Mouse (Mus musculus): ENCODE measurements at regions not wholly inside any gene's neighbourhood (a gene's known extent, or its start where the extent isn't known, plus 50 kb on each side); places are given as distances from the start of the nearest gene placed in this dataset.

- no peak for TF ChIP-seq CTCF (IDR thresholded peaks at IDR 0.05; ENCODE audit: borderline replicate concordance, control insufficient read depth, extremely low read depth, insufficient read depth, low read length, poor library complexity)
- H3K27ac ChIP-seq (ENCODE audit: control insufficient read depth, insufficient read depth, low read length): no peak overlapping the region
- no peak overlapping the region for H3K4me3 ChIP-seq (ENCODE audit: control insufficient read depth, insufficient read depth, low read length)
- no peaks in the 10 kb centered on the region for H3K36me3 ChIP-seq (ENCODE audit: control insufficient read depth, insufficient read depth, low read length)
- H3K4me1 ChIP-seq (replicated peaks; ENCODE audit: control insufficient read depth, insufficient read depth, low read length): no peaks in the 10 kb centered on the region
- WGBS: 97% methylated on average over 12 of the region's 12 CpGs
- no peaks in the 10 kb centered on the region for H3K27me3 ChIP-seq (ENCODE audit: control insufficient read depth, insufficient read depth, low read length)
- no peak for DNase-seq
Measured at GRCm38 (mm10) chr17:27303061-27303460, 98.8 kb upstream of the Lemd2 start.

- Histone ChIP-seq H3K4me3 (ENCODE audit: control insufficient read depth, insufficient read depth, low read length) (no peak overlapping the region), H3K36me3 (ENCODE audit: control insufficient read depth, insufficient read depth, low read length) (no peaks in the 10 kb centered on the region), H3K4me1 (replicated peaks; ENCODE audit: control insufficient read depth, insufficient read depth, low read length) (no peaks in the 10 kb centered on the region), H3K27ac (ENCODE audit: control insufficient read depth, insufficient read depth, low read length) (no peak overlapping the region), H3K27me3 (ENCODE audit: control insufficient read depth, insufficient read depth, low read length) (no peaks in the 10 kb centered on the region)
- no peak for DNase-seq
- TF ChIP-seq CTCF (IDR thresholded peaks at IDR 0.05; ENCODE audit: borderline replicate concordance, control insufficient read depth, extremely low read depth, insufficient read depth, low read length, poor library complexity) (no peak), POLR2A (IDR thresholded peaks at IDR 0.05; ENCODE audit: control insufficient read depth, extremely low read depth, insufficient read depth, low read length, poor library complexity) (no peak)
- WGBS: 81% methylated on average over 11 of the region's 11 CpGs
Measured at GRCm38 (mm10) chr17:27301376-27301775, 97.1 kb upstream of the Lemd2 start.

- no peak overlapping the region for H3K27ac ChIP-seq (ENCODE audit: control insufficient read depth, insufficient read depth, low read length)
Measured at GRCm38 (mm10) chr17:27299297-27299696, 95.0 kb upstream of the Lemd2 start.

GRCm38 (mm10) chr17:27298351-27298750 lies 94.1 kb upstream of the Lemd2 start:
- Histone ChIP-seq H3K4me3 (ENCODE audit: control insufficient read depth, insufficient read depth, low read length) (no peak overlapping the region), H3K27me3 (ENCODE audit: control insufficient read depth, insufficient read depth, low read length) (no peaks in the 10 kb centered on the region), H3K27ac (ENCODE audit: control insufficient read depth, insufficient read depth, low read length) (no peak overlapping the region), H3K36me3 (ENCODE audit: control insufficient read depth, insufficient read depth, low read length) (no peaks in the 10 kb centered on the region), H3K4me1 (replicated peaks; ENCODE audit: control insufficient read depth, insufficient read depth, low read length) (no peaks in the 10 kb centered on the region)
- TF ChIP-seq POLR2A (IDR thresholded peaks at IDR 0.05; ENCODE audit: control insufficient read depth, extremely low read depth, insufficient read depth, low read length, poor library complexity) (no peak), CTCF (IDR thresholded peaks at IDR 0.05; ENCODE audit: borderline replicate concordance, control insufficient read depth, extremely low read depth, insufficient read depth, low read length, poor library complexity) (no peak)
- no peak for DNase-seq
- 89% methylated on average over 10 of the region's 10 CpGs for WGBS

More at GRCm38 (mm10) chr17:27299297-27299696, 95.0 kb upstream of the Lemd2 start:
- Histone ChIP-seq H3K4me3 (ENCODE audit: control insufficient read depth, insufficient read depth, low read length) (no peak overlapping the region), H3K36me3 (ENCODE audit: control insufficient read depth, insufficient read depth, low read length) (no peaks in the 10 kb centered on the region), H3K4me1 (replicated peaks; ENCODE audit: control insufficient read depth, insufficient read depth, low read length) (no peaks in the 10 kb centered on the region), H3K27me3 (ENCODE audit: control insufficient read depth, insufficient read depth, low read length) (no peaks in the 10 kb centered on the region)
- 87% methylated on average over 4 of the region's 4 CpGs for WGBS
- TF ChIP-seq POLR2A (IDR thresholded peaks at IDR 0.05; ENCODE audit: control insufficient read depth, extremely low read depth, insufficient read depth, low read length, poor library complexity) (no peak), CTCF (IDR thresholded peaks at IDR 0.05; ENCODE audit: borderline replicate concordance, control insufficient read depth, extremely low read depth, insufficient read depth, low read length, poor library complexity) (no peak)
- no peak for DNase-seq

GRCm38 (mm10) chr17:27296156-27296555 lies 91.9 kb upstream of the Lemd2 start:
- H3K4me1 ChIP-seq (replicated peaks; ENCODE audit: control insufficient read depth, insufficient read depth, low read length): no peaks in the 10 kb centered on the region
- no peaks in the 10 kb centered on the region for H3K36me3 ChIP-seq (ENCODE audit: control insufficient read depth, insufficient read depth, low read length)
- TF ChIP-seq POLR2A (IDR thresholded peaks at IDR 0.05; ENCODE audit: control insufficient read depth, extremely low read depth, insufficient read depth, low read length, poor library complexity) (no peak), CTCF (IDR thresholded peaks at IDR 0.05; ENCODE audit: borderline replicate concordance, control insufficient read depth, extremely low read depth, insufficient read depth, low read length, poor library complexity) (no peak)
- WGBS: 96% methylated on average over 5 of the region's 5 CpGs
- DNase-seq: no peak
- H3K27me3 ChIP-seq (ENCODE audit: control insufficient read depth, insufficient read depth, low read length): no peaks in the 10 kb centered on the region
- H3K27ac ChIP-seq (ENCODE audit: control insufficient read depth, insufficient read depth, low read length): no peak overlapping the region
- no peak overlapping the region for H3K4me3 ChIP-seq (ENCODE audit: control insufficient read depth, insufficient read depth, low read length)

- Histone ChIP-seq H3K27me3 (ENCODE audit: control insufficient read depth, insufficient read depth, low read length) (no peaks in the 10 kb centered on the region), H3K27ac (ENCODE audit: control insufficient read depth, insufficient read depth, low read length) (no peak overlapping the region), H3K36me3 (ENCODE audit: control insufficient read depth, insufficient read depth, low read length) (no peaks in the 10 kb centered on the region), H3K4me3 (ENCODE audit: control insufficient read depth, insufficient read depth, low read length) (no peak overlapping the region), H3K4me1 (replicated peaks; ENCODE audit: control insufficient read depth, insufficient read depth, low read length) (no peaks in the 10 kb centered on the region)
- 85% methylated on average over 5 of the region's 5 CpGs for WGBS
- no peak for TF ChIP-seq CTCF (IDR thresholded peaks at IDR 0.05; ENCODE audit: borderline replicate concordance, control insufficient read depth, extremely low read depth, insufficient read depth, low read length, poor library complexity)
- TF ChIP-seq POLR2A (IDR thresholded peaks at IDR 0.05; ENCODE audit: control insufficient read depth, extremely low read depth, insufficient read depth, low read length, poor library complexity): no peak
- DNase-seq: no peak
Measured at GRCm38 (mm10) chr17:27294208-27294604, 89.9 kb upstream of the Lemd2 start.

- no peaks in the 10 kb centered on the region for H3K36me3 ChIP-seq (ENCODE audit: control insufficient read depth, insufficient read depth, low read length)
- 90% methylated on average over 14 of the region's 14 CpGs for WGBS
- H3K4me1 ChIP-seq (replicated peaks; ENCODE audit: control insufficient read depth, insufficient read depth, low read length): no peaks in the 10 kb centered on the region
- H3K27ac ChIP-seq (ENCODE audit: control insufficient read depth, insufficient read depth, low read length): no peak overlapping the region
- H3K27me3 ChIP-seq (ENCODE audit: control insufficient read depth, insufficient read depth, low read length): no peaks in the 10 kb centered on the region
- no peak for TF ChIP-seq POLR2A (IDR thresholded peaks at IDR 0.05; ENCODE audit: control insufficient read depth, extremely low read depth, insufficient read depth, low read length, poor library complexity)
- TF ChIP-seq CTCF (IDR thresholded peaks at IDR 0.05; ENCODE audit: borderline replicate concordance, control insufficient read depth, extremely low read depth, insufficient read depth, low read length, poor library complexity): no peak
- no peak for DNase-seq
- no peak overlapping the region for H3K4me3 ChIP-seq (ENCODE audit: control insufficient read depth, insufficient read depth, low read length)
Measured at GRCm38 (mm10) chr17:27293586-27294207, 89.4 kb upstream of the Lemd2 start.

Data from thymus, adult 2 months (tissue).